Mouse (Mus musculus) frontal cortex, adult 2 months (tissue): ENCODE data around the gene Gzmm. TPM values are rescaled to one million over a fixed set of nuclear protein-coding genes. Genes with fewer than 3 reads are reported as not detected.
"Not testable (repeated sequence)": the region's sequence is repeated elsewhere in the genome, so short reads cannot be mapped to it uniquely, and the experiment has no call there.

Experiments
- DNase-seq, 2 experiments: peaks; one replicate each; pipeline ENCODE4 v3.0.0; 2022; ENCODE audit warnings: low spot score in 1 of 2; ENCODE audit errors: extremely low spot score in 1 of 2
- polyA plus RNA-seq: library from polyadenylated mRNA; depleted of rRNA; stranded (reverse); fragments of >200 nt; gene quantifications from 2 replicates; pipeline ENCODE4 v1.2.3, GENCODE M21; 2012

Gzmm gene
- polyA plus RNA-seq, 1 experiment = 1.8 TPM

DNA sequence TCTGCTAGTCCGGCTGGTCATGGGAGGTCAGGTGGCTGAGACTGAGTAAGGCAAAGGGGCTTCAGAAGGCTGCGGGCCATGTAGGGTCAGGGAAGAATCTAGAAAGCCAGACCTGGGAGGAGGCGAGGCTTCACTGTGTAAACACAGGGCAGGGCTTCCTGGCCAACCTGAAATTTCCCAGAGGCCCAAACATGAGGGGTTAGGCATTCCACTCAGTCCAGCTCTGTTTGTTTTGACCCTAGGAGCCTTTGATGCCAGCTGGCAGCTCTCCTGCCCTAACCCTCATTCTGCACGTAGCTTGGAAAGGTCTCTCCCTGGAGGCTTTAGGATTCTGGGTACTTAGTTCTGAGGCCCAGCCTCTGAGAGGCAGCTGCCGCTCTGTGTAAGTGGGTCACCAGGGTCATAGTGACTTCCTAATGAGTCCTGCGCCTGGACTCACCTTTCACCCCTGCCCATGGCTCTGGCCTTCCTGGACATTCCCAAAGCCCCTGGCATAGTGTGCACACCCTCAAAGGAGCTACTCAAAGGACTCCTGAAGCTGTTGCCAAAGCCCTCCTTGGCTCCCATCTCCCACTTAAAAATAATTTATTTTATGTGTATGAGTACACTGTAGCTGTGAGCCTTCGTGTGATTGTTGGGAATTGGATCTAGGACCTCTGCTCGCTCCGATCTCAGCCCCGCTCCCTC, 12.8 kb downstream of the Gzmm start:
- no peak for DNase-seq

DNA sequence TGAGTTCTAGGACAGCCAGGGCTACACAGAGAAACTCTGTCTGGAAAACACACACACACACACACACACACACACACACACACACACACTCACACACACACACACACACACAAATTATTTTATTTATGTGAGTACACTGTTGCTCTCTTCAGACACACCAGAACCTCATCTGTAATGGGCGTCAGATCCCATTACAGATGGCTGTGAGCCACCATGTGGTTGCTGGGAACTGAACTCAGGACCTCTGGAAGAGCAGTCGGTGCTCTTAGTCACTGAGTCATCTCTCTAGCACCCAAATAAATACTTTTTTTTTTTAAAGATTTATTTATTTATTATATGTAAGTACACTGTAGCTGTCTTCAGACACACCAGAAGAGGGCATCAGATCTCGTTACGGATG, 14.2 kb downstream of the Gzmm start:
- not testable (repeated sequence) for DNase-seq

DNA sequence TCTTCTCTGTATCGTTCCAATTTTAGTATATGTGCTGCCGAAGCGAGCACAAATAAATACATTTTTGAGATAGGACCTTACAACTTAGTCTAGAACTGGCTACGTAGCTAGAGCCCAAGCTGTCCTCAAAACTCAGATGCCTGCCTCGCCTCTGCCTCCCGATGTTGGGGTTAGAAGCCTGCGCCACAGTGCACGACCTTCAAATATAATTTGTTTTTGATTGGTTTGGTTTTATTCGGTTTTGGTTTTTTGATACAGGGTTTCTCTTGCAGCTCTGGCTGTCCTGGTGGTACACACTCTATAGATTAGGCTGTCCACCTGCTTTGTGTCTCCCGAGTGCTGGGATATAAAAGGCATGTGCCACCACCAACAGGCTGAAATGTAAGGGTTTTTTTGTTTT, 14.7 kb downstream of the Gzmm start:
- no peak for DNase-seq

DNA sequence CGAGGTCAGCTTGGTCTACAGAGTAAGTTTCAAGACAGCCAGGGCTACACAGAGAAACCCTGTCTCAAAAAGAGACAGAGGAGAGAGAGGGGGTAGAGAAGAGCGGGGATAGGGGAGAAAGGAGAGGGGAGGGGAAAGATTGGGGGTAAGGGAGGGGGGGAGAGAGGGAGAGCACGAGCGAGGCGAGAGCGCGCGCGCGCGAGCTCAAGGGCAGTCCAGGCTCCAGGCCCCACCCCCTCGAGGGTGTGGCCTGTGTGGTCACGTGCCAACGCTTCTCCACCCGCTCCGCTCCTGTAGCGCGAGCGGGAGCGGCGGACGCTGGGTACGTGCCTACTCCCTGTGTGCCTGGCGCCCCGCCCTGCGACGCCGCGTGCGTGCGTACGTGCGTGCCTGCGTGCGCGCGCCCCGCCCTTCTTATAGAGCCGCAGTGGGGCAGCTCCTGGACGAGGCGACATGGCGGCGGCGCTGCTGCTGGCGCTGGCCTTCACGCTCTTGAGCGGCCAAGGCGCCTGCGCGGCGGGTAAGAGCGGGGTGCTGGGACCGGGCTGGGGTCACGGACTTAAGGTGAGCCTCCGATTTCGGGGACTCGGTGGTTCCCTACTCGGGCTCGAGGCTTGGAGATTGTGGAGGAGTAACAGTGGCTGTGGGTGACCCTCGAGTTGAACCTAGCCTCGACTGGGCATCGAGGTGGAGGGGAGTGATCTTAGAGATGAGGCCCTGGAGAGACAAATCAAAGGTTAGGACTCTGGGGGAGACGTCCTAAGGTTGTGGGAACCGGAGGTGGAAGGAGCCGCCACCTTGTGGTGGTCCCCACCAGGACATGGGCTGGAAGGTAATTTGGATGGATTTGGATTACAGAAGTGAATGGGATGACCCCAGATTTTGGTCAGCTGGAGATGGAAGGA, 15.5 kb downstream of the Gzmm start, which contains the start of gene Bsg:
Bsg (plus strand) TSS at position 427 of the 905 bp plus-strand sequence.
- DNase-seq = peak; percentile 97 to 99

DNA sequence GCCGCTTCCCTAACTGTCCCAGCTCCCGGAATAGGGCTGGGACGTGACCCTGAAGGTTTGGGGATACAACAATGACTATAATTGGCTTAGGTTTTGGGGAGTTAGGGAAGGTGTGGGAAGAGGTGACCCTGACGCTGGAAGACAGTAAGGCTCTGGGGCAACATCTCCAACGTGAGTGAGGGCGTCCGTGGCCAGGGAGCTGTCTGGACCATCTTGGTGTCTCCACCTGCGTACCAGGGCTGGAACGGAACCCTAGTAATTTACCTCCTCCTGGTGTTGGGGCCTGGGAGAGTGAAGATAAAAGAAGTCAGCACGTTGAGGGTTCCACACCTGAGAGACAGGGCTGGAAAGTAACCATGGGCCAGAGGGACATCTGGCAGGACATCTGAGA, 16.1 kb downstream of the Gzmm start:
- DNase-seq = no peak

DNA sequence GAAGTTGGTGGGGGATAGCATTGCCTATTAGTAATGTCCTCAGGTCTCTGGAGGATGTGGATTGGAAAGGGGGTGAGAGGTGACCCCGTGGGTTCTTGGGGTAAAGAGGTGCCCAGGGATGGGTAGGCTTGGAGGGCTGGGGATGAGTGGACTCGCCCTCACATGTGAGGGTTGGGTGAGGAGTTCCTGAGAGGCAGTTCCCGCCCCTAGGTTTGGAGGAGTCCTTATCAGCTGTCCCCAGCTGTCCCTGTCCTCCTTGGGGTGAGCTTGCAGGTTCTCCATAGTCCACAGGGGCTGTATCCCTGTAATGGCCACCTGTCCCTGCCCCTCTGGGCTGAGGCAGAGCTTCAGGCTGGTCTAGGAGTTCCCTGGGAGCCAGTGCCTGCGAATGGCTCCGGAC, 17.1 kb downstream of the Gzmm start:
- DNase-seq = no peak

DNA sequence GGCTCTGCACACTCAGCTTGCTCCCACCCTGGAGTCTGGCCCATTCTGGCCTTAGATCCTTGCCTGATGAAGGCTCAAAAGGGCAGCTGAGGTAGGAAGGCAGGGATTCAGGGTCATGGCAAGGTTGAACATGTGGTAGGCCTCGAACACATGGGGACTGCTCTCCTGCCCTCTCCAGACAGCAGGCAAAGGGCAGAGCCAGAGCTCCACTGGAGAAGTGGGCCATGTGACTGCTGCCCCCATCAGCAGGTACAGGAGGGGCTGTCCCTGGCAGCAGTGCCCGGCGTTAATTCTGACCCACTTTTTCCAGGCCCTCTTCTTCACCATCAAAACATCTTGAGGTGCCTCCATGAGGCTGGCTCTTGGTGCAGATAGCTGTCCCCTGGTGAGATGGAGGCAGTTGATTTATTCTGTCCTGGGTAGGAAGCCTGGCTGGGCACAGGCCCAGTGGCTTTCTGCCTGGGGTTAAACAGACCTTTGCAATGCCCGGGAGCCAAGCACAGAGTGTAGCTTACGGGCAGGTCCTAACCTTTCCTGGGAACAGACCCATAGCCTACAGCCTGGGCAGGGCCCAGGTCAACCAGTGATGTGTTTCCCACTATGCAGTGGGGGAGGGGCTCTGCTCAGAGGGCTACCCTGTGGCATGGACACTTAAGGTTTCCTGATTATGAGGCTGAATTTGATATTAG, 17.7 kb downstream of the Gzmm start:
- no peak for DNase-seq

DNA sequence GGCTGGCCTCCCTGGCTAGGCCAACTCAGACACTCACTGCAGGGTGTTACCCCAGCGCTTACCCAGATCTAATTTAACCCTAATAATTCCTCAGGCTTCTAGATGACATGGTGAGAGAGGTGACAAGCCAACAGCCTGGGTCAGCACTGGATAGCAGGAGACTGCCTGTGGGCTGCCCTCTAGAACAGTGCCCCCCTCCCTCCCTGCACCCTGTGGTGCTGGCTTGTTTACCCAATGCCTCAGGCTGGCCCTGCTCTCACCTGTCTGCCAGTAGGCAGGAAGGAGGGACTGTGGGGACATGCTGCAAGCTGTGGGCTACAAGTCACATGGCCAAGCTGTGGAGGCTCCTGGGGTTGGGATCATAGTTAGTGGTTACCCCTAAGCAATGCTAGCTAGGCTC, 18.3 kb downstream of the Gzmm start:
- no peak for DNase-seq

DNA sequence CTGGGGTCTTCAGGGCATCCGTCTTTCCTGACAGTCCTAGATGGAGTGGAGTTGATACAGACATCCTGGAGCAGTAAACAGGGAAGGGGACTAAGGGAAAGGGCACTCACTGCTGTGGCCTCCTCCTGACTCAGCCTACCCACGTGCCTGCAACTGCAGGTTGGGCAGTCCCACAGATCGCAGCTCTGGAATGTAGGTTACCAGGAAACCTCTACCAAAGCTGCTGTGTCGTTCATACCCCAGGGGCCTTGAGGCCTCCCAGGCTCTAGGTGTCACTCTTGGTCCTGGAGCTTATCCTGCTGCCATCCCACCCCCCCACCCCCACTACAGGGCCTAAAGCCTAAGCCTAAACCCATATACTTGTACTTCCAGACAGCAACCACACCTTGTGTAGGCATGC, 18.9 kb downstream of the Gzmm start:
- no peak for DNase-seq

DNA sequence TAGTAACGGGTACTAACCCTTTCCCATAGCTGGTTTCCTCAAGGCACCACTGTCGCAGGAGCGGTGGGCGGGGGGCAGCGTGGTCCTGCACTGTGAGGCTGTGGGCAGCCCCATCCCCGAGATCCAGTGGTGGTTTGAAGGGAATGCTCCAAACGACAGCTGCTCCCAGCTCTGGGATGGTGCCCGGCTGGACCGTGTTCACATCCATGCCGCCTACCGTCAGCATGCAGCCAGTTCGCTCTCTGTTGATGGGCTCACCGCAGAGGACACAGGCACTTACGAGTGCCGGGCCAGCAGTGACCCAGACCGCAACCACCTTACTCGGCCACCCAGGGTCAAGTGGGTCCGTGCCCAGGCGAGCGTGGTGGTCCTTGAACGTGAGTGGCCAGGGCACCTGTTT, 19.8 kb downstream of the Gzmm start:
- no peak for DNase-seq

DNA sequence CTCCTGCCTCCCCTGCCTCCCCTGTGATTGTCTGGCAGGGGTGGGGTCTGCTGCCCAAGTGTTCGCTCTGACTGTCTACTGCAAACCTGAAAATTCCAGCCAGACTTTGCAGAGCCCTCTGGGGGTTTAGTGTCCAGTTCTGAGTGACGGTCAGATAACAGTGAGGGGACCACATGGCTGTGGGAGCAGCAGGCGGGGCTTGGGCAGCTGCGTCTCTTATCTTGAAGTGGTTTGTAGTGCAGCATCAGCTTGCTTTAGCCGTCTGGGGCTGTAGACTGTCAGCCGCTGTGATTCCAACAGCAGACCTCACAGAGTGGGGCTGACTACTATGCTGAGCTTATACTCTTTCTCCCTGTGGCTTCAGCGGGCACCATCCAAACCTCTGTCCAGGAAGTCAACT, 20.5 kb downstream of the Gzmm start:
- no peak for DNase-seq

DNA sequence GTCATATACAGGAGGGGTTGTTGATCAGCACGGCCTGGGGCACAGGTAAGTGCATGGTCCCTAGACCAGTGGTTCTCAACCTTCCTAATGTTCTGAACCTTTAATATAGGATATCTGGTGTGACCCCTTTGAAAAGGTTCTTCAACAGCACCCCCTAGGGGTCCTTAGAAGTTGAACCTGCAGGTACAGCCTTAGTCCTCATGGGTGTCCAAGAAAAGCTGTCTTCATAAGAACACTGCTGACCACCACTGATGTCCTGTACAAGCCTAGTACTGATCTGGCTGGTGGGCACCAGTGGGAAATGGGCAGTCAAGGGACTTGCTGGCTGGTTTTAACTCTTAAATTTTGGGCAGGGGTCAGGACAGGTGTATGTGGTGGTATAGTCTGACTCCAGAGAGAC, 23.2 kb downstream of the Gzmm start:
- DNase-seq = no peak

DNA sequence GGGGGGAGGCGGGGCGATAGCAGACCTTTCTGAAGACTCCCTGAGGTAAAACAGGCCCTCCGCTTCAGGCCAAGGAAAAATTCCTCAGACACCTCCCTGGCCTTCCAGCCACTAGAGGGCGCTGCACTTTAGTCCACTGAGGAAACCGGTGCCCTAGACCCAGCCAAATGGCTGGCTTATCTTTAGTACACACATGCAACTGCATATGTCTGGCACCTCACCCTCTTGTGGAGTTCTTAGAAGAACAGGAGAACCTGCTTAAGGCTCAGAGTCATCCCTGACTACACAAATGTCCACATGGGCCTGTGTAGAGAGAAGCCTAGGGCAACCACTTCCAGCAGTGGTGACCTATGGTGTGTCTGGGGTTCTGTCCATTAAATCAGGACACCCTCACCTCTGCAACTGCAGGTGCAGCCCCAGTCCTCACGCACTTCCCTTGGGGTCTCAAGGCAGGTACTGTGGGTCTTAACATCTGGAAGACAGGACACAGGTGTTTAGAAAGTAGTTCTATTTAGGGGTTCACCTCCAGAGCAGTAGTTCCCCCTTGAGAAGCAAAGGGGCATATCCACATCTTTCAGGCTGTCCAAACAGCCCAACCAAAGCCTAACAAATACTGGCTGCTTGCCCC, 23.8 kb downstream of the Gzmm start:
- DNase-seq = peak in 1 of 2 experiments; percentile 91

DNA sequence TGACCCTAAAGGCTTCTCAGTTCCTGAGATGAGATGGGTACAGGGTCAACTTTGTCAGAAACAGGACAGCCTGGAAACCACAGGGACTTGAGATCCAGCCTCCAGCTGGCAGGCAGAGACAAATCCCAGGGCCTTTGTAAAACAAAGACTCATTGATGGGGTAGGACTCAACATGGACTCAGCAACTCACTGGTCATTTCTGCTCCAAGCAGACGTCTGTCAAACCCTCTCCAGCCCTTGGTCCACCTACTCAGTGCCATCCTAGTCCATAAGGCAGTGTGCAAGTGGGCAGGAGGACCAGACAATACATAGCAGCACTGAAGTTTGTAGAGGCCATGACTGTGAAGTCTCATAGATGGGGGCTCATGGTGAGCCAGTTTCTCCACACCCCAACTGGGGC, 24.3 kb downstream of the Gzmm start:
- no peak for DNase-seq

DNA sequence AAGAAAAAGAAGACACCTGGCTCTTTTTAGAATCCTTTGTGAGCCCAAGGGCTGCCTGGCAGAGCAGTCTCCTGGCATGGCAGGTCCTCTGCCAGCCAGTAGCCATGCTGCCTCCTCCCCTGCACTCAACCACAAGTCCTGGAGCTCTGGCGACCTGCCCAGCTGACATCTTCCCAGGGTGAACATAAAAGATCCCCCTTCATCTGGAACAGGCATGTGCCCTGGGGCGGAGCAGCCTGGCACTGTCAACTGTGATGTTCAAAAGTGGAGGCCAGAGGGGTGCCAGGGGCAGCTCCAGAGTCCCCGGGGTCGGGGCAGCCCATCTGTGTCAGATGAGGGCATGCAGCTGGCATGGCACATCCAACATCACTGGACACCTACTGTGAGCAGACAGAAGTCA, 26.2 kb downstream of the Gzmm start:
- DNase-seq = no peak

DNA sequence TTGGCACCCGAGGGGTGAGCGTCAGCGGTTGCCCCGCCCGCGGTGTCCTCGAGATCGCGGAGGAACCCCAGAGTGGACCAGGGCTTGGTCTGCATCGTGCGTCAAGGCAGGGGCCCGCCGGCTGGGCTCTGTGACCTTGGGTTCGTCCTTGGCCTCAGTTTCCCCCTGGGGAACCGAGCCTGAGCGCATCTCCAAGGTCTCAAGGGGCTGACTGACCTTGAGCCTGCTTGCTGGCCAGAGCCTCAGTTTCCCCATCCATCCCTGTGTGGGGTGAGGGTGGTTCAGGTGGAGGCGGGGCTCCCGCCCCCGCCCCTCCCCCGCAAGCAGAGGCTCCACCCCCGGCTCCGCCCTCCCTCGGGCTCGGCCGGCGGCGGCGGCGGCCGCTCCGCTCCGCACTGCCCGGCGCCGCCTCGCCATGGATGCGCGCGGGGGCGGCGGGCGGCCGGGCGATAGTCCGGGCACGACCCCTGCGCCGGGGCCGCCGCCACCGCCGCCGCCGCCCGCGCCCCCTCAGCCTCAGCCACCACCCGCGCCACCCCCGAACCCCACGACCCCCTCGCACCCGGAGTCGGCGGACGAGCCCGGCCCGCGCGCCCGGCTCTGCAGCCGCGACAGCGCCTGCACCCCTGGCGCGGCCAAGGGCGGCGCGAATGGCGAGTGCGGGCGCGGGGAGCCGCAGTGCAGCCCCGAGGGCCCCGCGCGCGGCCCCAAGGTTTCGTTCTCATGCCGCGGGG, 27.6 kb downstream of the Gzmm start, which contains the start of gene Hcn2:
Hcn2 (plus strand) TSS at position 381 of the 734 bp plus-strand sequence.
- DNase-seq = no peak

DNA sequence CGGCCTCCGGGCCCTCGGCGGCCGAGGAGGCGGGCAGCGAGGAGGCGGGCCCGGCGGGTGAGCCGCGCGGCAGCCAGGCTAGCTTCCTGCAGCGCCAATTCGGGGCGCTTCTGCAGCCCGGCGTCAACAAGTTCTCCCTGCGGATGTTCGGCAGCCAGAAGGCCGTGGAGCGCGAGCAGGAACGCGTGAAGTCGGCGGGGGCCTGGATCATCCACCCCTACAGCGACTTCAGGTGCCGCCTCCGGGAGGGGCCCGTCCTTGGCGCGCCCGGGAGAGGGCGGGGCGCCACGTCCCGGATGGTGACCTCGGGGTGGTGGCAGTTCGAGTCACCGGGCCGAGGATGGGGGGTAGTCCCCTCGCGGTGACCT, 28.2 kb downstream of the Gzmm start:
- DNase-seq = peak in 1 of 2 experiments; percentile 64

DNA sequence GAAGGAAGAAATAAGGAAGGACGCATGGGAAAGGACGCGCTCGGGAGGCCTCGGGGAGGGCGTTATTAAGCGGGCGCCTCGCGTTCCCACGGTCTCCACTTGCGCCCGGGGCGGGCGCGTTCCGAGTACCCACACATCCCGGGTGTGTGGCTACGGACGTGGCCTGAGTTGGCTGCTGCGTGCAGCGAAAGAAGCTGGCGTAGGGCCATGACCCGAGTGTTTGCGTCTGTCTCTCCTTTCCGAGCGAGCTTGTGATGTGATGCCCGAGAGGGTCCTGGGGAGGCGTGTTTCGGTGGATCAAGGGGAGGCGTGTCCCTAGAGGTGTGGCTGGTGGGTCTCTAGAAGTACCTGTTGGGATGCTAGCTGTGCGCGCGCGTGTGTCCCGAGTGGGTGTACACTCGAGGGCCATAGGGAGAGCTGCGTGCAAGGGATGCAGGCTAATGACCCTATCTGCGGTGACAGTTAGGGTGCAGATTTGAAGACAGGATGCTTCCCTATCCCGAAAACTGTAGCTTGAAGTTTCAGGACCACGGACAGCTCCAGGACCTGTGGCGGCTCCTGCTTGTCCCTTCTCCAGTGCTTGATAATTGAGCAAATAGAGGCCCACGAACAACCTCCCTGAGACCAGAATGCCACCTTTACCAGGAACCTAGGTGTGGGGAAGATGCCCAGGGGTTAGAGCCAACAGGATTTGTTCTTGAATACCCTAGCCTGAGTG, 29.0 kb downstream of the Gzmm start:
- DNase-seq = no peak

DNA sequence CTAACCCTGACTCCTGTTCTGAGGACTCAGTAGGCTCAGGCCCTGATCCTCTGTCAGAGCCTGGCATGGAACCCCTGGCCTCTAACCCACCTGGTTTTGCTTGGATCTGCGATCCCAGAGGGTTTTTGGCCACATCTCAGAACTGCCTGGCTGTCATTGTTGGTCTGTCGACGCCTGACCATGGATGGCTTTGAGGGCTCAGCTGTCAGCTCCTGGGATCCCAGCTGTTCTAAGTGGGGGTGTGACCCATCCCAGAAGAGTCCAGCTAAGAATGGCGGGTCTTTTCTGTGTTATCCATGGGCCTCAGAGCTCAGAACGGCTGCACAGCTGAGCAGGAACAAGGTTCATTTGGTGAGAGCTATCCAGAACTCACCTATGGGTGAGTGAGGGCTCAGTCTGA, 32.3 kb downstream of the Gzmm start:
- no peak for DNase-seq

DNA sequence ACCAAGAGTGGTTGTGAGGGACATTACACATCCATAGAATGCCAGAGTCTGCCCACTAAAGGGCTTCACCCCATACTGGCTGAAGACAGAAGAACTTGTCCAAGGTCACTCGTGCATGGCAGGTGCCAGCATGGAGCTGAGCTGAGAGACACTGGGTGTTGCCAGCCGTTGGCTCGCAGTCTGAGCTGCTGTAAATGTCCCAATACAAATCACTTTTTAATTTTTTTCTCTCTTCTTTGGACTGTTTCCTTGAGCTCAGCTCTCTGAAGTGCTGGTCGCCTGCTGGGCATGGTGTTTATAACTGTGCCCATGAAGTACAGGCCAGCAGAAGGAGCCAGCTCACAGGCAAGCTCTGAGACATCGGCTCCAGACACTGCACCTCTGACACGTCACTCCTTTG, 34.2 kb downstream of the Gzmm start:
- DNase-seq = no peak
